Mouse (Mus musculus) small intestine, adult 2 months (tissue): ENCODE data around the gene Alk. TPM values are rescaled to one million over a fixed set of nuclear protein-coding genes. Genes with fewer than 3 reads are reported as not detected.

Source experiments
- H3K27ac ChIP-seq: fragments of 200-500 bp; 2 replicates; pipeline ENCODE4 v1.5.1; 2012; ENCODE audit warnings: low read depth, low read length, control low read depth, inconsistent platforms; ENCODE audit not compliant: insufficient read depth
- H3K27me3 ChIP-seq: fragments of 200-500 bp; 2 replicates; pipeline ENCODE4 v1.6.1; 2012; ENCODE audit warnings: mild to moderate bottlenecking, moderate library complexity, low read length, inconsistent platforms; ENCODE audit not compliant: control insufficient read depth, insufficient read depth
- H3K36me3 ChIP-seq: fragments of 200-500 bp; 2 replicates; pipeline ENCODE4 v1.6.1; 2012; ENCODE audit warnings: mild to moderate bottlenecking, low read length, control low read depth, inconsistent platforms; ENCODE audit not compliant: control insufficient read depth, insufficient read depth
- H3K4me1 ChIP-seq: fragments of 200-500 bp; 2 replicates; pipeline ENCODE4 v1.6.1; 2012; ENCODE audit warnings: low read length, inconsistent platforms, mixed read lengths; ENCODE audit not compliant: control insufficient read depth, insufficient read depth, insufficient read length
- H3K4me3 ChIP-seq: fragments of 200-500 bp; 2 replicates; pipeline ENCODE4 v1.5.1; 2012; ENCODE audit warnings: low read depth, mild to moderate bottlenecking, control low read depth, inconsistent platforms, low read length, moderate library complexity
- CTCF ChIP-seq: fragments of 200-500 bp; IDR thresholded peaks from 2 replicates; pipeline ENCODE4 v1.5.1; 2012; ENCODE audit warnings: low read depth, mild to moderate bottlenecking, control low read depth, inconsistent platforms, low read length, moderate library complexity, mixed read lengths; ENCODE audit not compliant: insufficient replicate concordance, insufficient read length; ENCODE audit errors: extremely low read depth
- POLR2A ChIP-seq: fragments of 200-500 bp; IDR thresholded peaks from 2 replicates; pipeline ENCODE4 v1.6.1; 2012; ENCODE audit warnings: low read depth, mild to moderate bottlenecking, control low read depth, inconsistent platforms, low read length, moderate library complexity
- WGBS: fragments of 180-500 bp; shearing (Covaris S2); methylation state at CpG from one replicate; pipeline ENCODE4 v1.1.7; 2018; 5-methylcytosine and 5-hydroxymethylcytosine counted together
- polyA plus RNA-seq: library from polyadenylated mRNA; depleted of rRNA; stranded (reverse); fragments of >200 nt; gene quantifications from 2 replicates; pipeline ENCODE4 v1.2.3, GENCODE M21; 2012

Alk gene
- polyA plus RNA-seq, 1 experiment: 0.09 TPM

- Histone ChIP-seq H3K27me3 (no peaks in the 10 kb centered on the region; the same call in 1 of the 2 replicates), H3K4me1 (no peaks in the 10 kb centered on the region), H3K36me3 (no peaks in the 10 kb centered on the region), H3K27ac (no peak overlapping the region), H3K4me3 (no peak overlapping the region)
- WGBS: 48% methylated on average over 12 of the region's 12 CpGs
- no peak for TF ChIP-seq CTCF
- no peak for TF ChIP-seq POLR2A
Measured at GRCm38 (mm10) chr17:72115271-72115944, 489.0 kb downstream of the Alk start.

GRCm38 (mm10) chr17:72112004-72112403 lies 492.4 kb downstream of the Alk start:
- TF ChIP-seq POLR2A (no peak), CTCF (no peak)
- H3K27me3 ChIP-seq: no peaks in the 10 kb centered on the region; the same call in 1 of the 2 replicates
- H3K36me3 ChIP-seq: no peaks in the 10 kb centered on the region

GRCm38 (mm10) chr17:72111528-72111927 lies 492.9 kb downstream of the Alk start:
- no peaks in the 10 kb centered on the region for H3K36me3 ChIP-seq
- 86% methylated on average over 4 of the region's 4 CpGs for WGBS
- H3K4me3 ChIP-seq: no peak overlapping the region
- no peak overlapping the region for H3K27ac ChIP-seq
- no peaks in the 10 kb centered on the region for H3K4me1 ChIP-seq
- no peak for TF ChIP-seq POLR2A
- TF ChIP-seq CTCF: no peak
- H3K27me3 ChIP-seq: no peaks in the 10 kb centered on the region; the same call in 1 of the 2 replicates

More at GRCm38 (mm10) chr17:72112004-72112403, 492.4 kb downstream of the Alk start:
- H3K4me3 ChIP-seq: no peak overlapping the region
- H3K27ac ChIP-seq: no peak overlapping the region
- H3K4me1 ChIP-seq: no peaks in the 10 kb centered on the region

- H3K27me3 ChIP-seq: no peaks in the 10 kb centered on the region
- no peak overlapping the region for H3K4me3 ChIP-seq
- TF ChIP-seq POLR2A: no peak
- no peak for TF ChIP-seq CTCF
- no peak overlapping the region for H3K27ac ChIP-seq
- 80% methylated on average over 12 of the region's 12 CpGs for WGBS
- H3K36me3 ChIP-seq: no peaks in the 10 kb centered on the region
- H3K4me1 ChIP-seq: no peaks in the 10 kb centered on the region
Measured at GRCm38 (mm10) chr17:72087261-72087703, 517.1 kb downstream of the Alk start.

- H3K36me3 ChIP-seq: no peaks in the 10 kb centered on the region
- H3K4me3 ChIP-seq: no peak overlapping the region
- H3K27me3 ChIP-seq: no peaks in the 10 kb centered on the region
- no peak overlapping the region for H3K27ac ChIP-seq
- WGBS: 77% methylated on average over 2 of the region's 2 CpGs
- H3K4me1 ChIP-seq: no peaks in the 10 kb centered on the region
- TF ChIP-seq POLR2A (no peak), CTCF (no peak)
Measured at GRCm38 (mm10) chr17:72081396-72081795, 523.0 kb downstream of the Alk start.

GRCm38 (mm10) chr17:72076306-72076921 lies 528.0 kb downstream of the Alk start:
- Histone ChIP-seq H3K36me3 (no peaks in the 10 kb centered on the region), H3K27ac (no peak overlapping the region), H3K27me3 (no peaks in the 10 kb centered on the region), H3K4me1 (no peaks in the 10 kb centered on the region), H3K4me3 (no peak overlapping the region)
- WGBS: 17% methylated on average over 12 of the region's 12 CpGs
- TF ChIP-seq POLR2A (no peak), CTCF (no peak)

GRCm38 (mm10) chr17:72071871-72072270 lies 532.6 kb downstream of the Alk start:
- no peak for TF ChIP-seq POLR2A
- no peak overlapping the region for H3K27ac ChIP-seq
- H3K27me3 ChIP-seq: no peaks in the 10 kb centered on the region
- no peaks in the 10 kb centered on the region for H3K4me1 ChIP-seq
- 58% methylated on average over 1 of the region's 1 CpGs for WGBS
- no peaks in the 10 kb centered on the region for H3K36me3 ChIP-seq
- no peak overlapping the region for H3K4me3 ChIP-seq
